Mouse (Mus musculus) heart, postnatal 14 days (tissue): ENCODE results near the gene Parm1. TPM values are rescaled to one million over a fixed set of nuclear protein-coding genes. Genes with fewer than 3 reads are reported as not detected.

ENCODE experiments used
- DNase-seq, 2 experiments: peaks; one replicate each; pipeline ENCODE4 v3.0.0; 2021 to 2022
- intact Hi-C: fragments of 180-260 bp; cut with DNase I; formaldehyde crosslinking; loops from one replicate; pipeline ENCODE4 v1.15.1; 2025
- total RNA-seq, 2 experiments: library from RNA; stranded (reverse); gene quantifications; 2 replicates each; pipeline ENCODE4 v1.2.3; 2021

Gene Parm1
- total RNA-seq, 2 experiments from 2014 or later, result 48.3 to 48.8 TPM

- intact Hi-C loops, result no loop called here
- no peak for DNase-seq
Observed at GRCm38 (mm10) chr5:91565458-91565857, 48.0 kb downstream of the Parm1 start.

- no peak for DNase-seq
- intact Hi-C loops, result no loop called here
Observed at GRCm38 (mm10) chr5:91566591-91566990, 49.2 kb downstream of the Parm1 start.

- intact Hi-C loops, result no loop called here
Observed at GRCm38 (mm10) chr5:91574211-91574610, 56.8 kb downstream of the Parm1 start.

DNA sequence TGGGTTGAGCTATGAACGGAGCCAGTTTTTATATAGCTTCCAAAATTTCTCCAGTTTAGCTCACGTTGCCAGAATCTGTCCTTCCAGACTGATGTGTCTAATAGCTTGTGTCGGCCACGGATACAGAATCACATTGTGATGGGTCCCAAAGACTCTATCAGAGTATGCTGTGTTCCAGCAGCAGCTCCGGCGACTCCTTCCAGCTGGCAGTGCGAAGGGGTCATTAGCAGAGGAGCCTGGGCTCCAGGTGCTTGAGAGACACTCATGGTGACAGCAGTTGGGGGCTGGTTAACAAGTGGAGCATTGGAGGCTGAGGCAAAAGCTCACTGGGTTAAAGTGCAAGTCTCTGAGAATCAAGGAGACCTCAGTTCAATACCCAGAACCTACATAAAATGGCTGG lies 61.5 kb downstream of the Parm1 start:
- intact Hi-C loops, result loop anchor here (5.0 kb wide), 1 partner anchor 62 kb away; the partner anchor contains the start of gene Parm1
- DNase-seq, result peak; percentile 35 to 52

More at GRCm38 (mm10) chr5:91574211-91574610, 56.8 kb downstream of the Parm1 start:
- DNase-seq, result no peak

DNA sequence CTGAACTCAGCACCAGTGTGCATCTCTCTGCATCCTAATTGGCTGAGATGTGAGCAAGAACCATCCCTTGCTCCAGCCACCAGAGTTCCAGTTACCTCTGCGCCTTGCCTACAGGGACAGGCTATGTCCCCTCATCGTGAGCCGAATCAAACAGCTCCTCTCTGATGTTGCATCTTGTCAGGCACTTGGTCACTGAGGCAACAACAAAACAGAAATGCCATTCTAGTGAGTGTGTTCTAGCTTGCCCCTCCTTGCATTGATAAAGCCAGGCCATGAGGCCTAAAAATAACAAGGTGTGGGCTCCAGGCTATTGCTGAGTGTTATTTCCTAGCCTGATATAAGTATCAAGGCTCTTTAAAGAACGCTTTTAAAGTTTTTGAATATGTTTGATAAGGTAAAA lies 64.4 kb downstream of the Parm1 start:
- no peak for DNase-seq
- intact Hi-C loops, result no loop called here

DNA sequence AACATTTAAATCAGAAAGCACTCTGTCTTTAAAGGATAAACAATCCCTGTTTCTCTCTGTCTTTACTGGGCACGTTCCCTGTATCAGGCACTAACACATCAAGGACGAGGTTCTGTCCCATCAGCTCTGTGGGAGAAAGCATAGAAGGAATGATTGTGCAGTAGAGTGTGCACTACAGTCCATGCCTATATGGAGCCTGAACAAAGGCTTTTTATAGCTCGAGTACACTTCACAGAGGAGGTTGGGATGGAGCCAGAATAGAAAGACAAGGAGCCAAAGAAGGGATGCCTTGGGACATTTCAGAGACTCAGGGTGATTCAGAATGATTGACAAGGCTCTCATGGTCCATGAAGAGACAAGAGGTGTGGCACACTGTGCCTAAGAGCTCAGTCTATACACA lies 68.8 kb downstream of the Parm1 start:
- peak in 1 of 2 experiments; percentile 28 for DNase-seq
- intact Hi-C loops, result no loop called here

- no peak for DNase-seq
- intact Hi-C loops, result no loop called here
Observed at GRCm38 (mm10) chr5:91594083-91594482, 76.7 kb downstream of the Parm1 start.

GRCm38 (mm10) chr5:91597216-91597615 lies 79.8 kb downstream of the Parm1 start:
- DNase-seq, result no peak
- intact Hi-C loops, result no loop called here

- no peak for DNase-seq
- intact Hi-C loops, result no loop called here
Observed at GRCm38 (mm10) chr5:91599801-91600200, 82.4 kb downstream of the Parm1 start.

DNA sequence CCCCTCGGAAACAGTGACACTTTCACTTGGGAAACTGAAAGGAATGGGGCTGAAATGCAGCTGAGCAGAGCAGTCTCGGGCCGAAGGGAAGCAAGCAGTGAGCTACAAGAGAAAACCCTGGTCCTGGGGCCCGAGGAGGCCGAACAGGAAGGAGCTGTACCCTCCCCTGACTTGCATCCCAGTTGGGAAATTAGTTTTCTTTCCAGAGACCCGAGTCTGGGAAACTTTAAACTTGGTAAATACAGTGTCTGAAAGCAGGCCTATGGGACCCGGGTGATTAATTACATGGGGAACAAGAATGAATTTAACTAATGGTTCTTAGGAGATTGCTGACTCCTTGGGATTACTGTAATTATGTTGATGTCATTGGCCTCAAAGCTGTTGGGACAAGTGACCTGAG lies 85.9 kb downstream of the Parm1 start:
- no peak for DNase-seq
- intact Hi-C loops, result no loop called here

DNA sequence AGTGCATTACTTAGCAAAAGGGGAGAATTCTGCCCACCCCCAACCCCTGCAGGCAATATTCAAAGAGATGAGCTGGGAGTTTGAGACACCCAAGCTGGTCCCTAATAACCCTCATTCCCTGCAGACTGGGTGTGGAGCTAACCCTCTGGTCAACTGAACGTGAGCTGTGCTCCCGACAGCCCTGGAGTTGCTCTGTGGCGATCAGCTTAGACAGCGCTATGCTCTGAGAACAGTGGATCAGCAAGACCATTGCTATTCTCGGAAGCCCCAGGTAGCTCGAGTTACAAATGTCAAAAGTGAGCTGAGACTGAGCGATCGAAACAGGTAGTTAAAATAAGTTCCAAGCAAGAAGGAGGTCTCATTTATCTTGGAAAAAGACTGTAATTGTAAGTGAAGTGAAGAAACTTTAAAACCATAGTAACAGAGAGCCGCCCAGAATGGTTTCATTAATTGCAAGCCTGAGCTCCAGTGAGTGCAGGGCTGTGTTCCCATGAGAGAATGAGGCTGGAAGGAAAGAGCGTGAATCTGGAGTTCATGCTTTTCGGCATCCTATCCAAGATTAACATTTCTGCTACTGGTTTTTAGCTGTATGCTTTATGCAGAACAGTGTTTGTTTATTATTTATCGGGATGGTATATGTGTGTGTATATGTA lies 86.5 kb downstream of the Parm1 start:
- intact Hi-C loops, result no loop called here
- DNase-seq, result no peak

DNA sequence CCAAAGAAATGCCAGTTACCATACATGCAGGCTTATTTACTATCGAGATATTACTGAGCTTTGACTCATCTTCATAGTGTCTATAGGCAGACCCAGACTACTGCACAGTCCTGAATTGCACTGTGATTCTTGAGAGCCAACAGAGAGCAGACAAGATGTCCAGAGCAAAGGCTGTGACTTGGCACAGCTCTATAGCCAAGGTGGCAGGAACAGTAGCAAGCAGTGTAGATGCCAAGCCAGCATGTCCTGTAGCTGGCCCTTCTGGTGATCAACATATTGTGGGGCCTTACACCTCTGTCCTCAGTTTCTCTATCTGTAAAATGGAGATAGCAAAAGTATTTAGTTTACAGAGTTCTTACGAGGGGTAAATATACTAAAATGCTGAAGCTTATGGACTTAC lies 89.8 kb downstream of the Parm1 start:
- intact Hi-C loops, result no loop called here
- no peak for DNase-seq

DNA sequence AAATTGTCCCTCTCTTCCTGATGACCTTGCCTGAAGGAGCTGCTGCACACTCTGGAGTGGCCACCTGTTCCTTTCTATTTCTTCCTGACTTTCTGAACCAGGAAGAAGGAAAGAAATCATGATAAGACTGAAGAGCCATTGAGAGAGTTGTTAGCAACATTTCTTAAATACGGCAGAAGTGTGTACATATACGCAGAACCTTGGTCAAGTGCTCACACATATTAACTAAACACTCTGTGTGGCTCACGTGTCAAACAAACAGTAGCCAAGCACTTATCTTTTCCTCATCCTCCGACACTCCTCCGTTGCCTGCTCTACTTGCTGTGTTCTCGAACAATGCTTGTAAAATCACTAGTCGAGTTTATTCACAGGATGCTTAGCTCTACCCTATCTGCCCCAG lies 90.4 kb downstream of the Parm1 start:
- DNase-seq, result no peak

DNA sequence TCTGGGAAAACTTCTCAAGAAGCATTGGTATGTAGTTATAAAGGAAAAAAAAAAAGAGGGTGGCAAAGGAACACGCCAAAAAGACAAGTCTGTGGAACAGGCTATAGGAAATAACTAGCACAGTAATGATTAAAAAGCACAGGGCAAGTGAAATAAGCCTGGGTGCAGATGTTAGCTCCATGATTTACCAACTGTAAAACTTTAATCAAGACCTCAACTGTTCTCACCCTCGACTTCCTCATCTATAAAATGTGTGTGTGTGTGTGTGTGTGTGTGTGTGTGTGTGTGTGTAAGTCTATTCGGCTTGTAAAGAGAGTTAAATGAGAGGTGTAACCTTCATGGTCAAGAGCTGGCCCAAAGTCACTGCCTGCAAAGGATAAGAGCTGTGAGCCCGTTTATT lies 91.6 kb downstream of the Parm1 start:
- no peak for DNase-seq
- intact Hi-C loops, result no loop called here

More for the DNA sequence above, 90.4 kb downstream of the Parm1 start:
- intact Hi-C loops, result no loop called here

DNA sequence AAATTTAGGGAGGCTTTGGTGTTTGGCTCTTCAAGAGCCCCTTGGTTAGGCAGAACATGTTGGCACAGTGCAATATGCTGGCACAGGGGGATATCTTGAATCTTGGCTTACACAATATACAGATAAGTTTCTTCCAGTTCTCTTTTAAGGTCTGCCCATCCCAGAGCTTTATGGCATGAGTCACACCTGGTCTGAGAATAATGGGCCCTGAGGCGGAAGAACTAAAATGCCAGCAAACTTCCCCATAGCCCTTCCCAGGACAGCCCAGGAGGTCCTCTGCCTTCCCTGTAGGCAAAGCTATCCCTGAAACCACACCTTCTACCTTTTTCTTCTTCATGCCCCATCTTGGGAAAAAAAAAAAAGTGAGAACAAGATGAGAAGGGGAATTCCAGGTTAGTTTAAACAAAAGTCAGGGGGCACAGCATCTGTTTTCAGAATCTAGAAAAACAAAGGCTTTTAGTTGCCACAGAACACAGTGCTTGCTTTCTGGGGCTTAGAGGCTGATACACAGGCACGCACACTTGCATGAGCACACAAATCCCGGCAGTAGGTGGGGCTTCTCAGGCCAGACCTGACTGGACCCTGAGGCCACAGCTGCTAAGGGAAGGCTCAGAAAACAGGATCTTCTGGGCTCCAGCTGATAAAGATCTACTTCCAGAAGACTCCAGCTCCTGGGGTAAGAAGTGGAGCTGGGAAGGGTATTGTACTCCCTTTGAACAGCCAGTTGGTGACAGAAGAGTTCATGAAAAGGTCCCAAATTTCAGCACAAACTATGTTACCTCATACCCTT lies 92.3 kb downstream of the Parm1 start:
- intact Hi-C loops, result no loop called here
- no peak for DNase-seq

DNA sequence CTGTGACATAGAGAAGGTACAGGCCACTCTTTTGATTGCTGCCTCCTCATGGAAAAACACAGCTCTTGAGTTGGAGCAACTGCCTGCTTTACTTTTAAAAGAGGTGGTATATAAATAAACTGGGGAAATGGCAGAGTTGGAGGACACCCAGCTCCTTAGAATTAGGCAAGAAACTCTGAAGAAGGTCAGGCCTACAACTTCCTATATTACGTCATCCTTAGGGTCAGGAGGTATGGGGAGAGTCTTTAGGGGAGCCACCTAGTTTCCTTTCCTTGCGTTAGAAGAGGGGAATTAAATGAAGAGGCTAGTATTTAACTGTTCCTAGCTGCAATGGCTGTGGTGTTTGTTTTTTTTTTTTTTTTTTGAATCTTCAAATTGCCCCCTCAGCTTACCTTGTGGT lies 93.1 kb downstream of the Parm1 start:
- DNase-seq, result no peak
- intact Hi-C loops, result no loop called here

GRCm38 (mm10) chr5:91611589-91611988 lies 94.2 kb downstream of the Parm1 start:
- DNase-seq, result no peak
- intact Hi-C loops, result no loop called here

- intact Hi-C loops, result no loop called here
- peak in 1 of 2 experiments; percentile 8 for DNase-seq
Observed at GRCm38 (mm10) chr5:91617331-91618233, 100.2 kb downstream of the Parm1 start.

DNA sequence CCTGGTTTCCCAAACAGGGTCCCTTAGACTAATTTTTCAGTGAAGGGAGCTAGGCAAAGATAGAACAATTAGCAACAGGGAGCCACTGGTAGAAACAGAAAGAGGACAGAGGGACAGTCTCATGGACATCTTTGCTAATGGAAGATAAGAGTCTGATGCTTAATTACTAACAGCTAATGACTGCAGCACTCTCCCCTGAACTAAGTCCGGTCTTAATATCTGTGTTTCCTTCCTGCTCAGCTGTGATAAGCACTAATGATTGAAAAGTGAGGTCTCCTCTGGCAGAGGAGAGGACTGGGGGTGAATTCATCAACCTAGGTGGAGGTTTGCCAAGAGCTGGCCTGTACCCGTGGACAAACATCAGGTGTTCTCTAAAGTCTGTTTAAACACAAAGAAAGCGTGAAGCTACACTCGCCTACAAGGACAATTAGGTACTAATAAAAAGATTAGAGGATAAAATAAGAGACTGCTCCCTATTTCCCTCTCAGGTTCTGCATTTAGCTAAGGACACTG lies 101.3 kb downstream of the Parm1 start:
- DNase-seq, result no peak
- intact Hi-C loops, result no loop called here

DNA sequence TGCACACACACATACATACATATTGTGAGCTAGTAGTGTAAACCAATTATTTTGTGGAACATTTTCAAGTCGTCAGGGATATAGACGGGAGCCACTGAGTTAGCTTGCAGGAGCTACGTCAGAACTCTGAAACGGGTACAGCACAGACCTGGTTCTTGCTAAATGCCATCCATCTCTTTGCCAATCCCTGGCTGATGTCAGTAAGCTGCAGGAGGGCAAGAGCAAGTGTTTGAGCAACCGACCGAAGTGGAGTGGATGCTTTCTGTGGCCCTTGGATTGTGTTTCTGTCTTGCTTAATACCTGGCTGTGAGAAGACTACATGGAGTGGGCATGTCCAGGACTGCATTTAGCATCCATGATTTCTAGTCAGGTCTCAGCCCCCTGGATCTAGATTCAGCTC lies 103.8 kb downstream of the Parm1 start:
- intact Hi-C loops, result no loop called here
- DNase-seq, result no peak

GRCm38 (mm10) chr5:91626823-91627222 lies 109.4 kb downstream of the Parm1 start:
- intact Hi-C loops, result no loop called here
- no peak for DNase-seq
